Mouse (Mus musculus) forebrain, postnatal 0 days (tissue): Measurements from ENCODE around the gene Cda. TPM values are rescaled to one million over a fixed set of nuclear protein-coding genes. Genes with fewer than 3 reads are reported as not detected.
"Not testable (repeated sequence)": the region's sequence is repeated elsewhere in the genome, so short reads cannot be mapped to it uniquely, and the experiment has no call there.

Source experiments
- ATAC-seq: fragments of 200-750 bp; cut with Nextera tagmentation; 2 replicates; pipeline ENCODE4 v1.8.0; 2017; ENCODE audit warnings: mild to moderate bottlenecking, moderate library complexity
- DNase-seq: peaks from one replicate; pipeline ENCODE4 v3.0.0-alpha.2; 2015
- H3K27ac ChIP-seq: fragments of 300-500 bp; sonication (generic); 2 replicates; pipeline ENCODE4 v1.5.1; 2014; ENCODE audit warnings: low read depth, mild to moderate bottlenecking, antibody characterized with exemption, low read length, moderate library complexity, mixed read lengths
- H3K27me3 ChIP-seq: fragments of 300-500 bp; sonication (generic); 2 replicates; pipeline ENCODE4 v1.6.1; 2014; ENCODE audit warnings: mild to moderate bottlenecking, low read length, mixed read lengths; ENCODE audit not compliant: insufficient read depth
- H3K36me3 ChIP-seq: fragments of 300-500 bp; sonication (generic); 2 replicates; pipeline ENCODE4 v1.6.1; 2014; ENCODE audit warnings: mild to moderate bottlenecking, moderate library complexity; ENCODE audit not compliant: insufficient read depth
- H3K4me1 ChIP-seq: fragments of 300-500 bp; sonication (generic); 2 replicates; pipeline ENCODE4 v1.6.1; 2014; ENCODE audit warnings: antibody characterized with exemption; ENCODE audit not compliant: insufficient read depth
- H3K4me2 ChIP-seq: fragments of 300-500 bp; sonication (generic); 2 replicates; pipeline ENCODE4 v1.6.1; 2014; ENCODE audit warnings: low read depth, mild to moderate bottlenecking, moderate library complexity
- H3K4me3 ChIP-seq: fragments of 300-500 bp; sonication (generic); 2 replicates; pipeline ENCODE4 v1.5.1; 2014; ENCODE audit warnings: low read depth, low read length, mixed read lengths
- H3K9ac ChIP-seq: fragments of 300-500 bp; sonication (generic); 2 replicates; pipeline ENCODE4 v1.6.1; 2014; ENCODE audit warnings: mild to moderate bottlenecking
- H3K9me3 ChIP-seq: fragments of 300-500 bp; sonication (generic); 2 replicates; pipeline ENCODE4 v1.6.1; 2016; ENCODE audit warnings: low read length
- CTCF ChIP-seq: sonication (generic); IDR thresholded peaks from 2 replicates; pipeline ENCODE4 v1.5.1; 2016; ENCODE audit warnings: antibody characterized with exemption, control low read depth, low read depth
- WGBS: fragments of 180-500 bp; shearing (Covaris S2); extraction: QIAGEN DNeasy Blood & Tissue Kit; methylation state at CpG from one replicate; pipeline ENCODE4 v1.1.7; 2014; 5-methylcytosine and 5-hydroxymethylcytosine counted together
- polyA plus RNA-seq: library from polyadenylated mRNA; unstranded; fragments of >200 nt; fragmentation: Nextera tagmentation; extraction: Ambion mirVana; gene quantifications from 2 replicates; pipeline ENCODE4 v1.2.1, GENCODE M21; 2015
- total RNA-seq: library from RNA; depleted of rRNA; stranded (reverse); fragments of >200 nt; gene quantifications from 2 replicates; pipeline ENCODE4 v1.2.3, GENCODE M21; 2014

The Cda gene
- total and polyA plus RNA-seq, 2 experiments from 2014 or later: 3.6 to 4.9 TPM

GRCm38 (mm10) chr4:138327155-138327554, 40.6 kb downstream of the Cda start:
- H3K4me2 ChIP-seq, H3K9me3 ChIP-seq, DNase-seq, H3K4me3 ChIP-seq, H3K36me3 ChIP-seq, H3K27ac ChIP-seq, ATAC-seq, H3K9ac ChIP-seq, H3K27me3 ChIP-seq: not testable (repeated sequence)
- 0 out of 2 replicates have a peak, but pooled peaks cover 12% of the 10 kb centered on the region for H3K4me1 ChIP-seq
- TF ChIP-seq CTCF: peak; percentile 31; the same call in 1 of the 2 replicates
- 50% methylated on average over 7 of the region's 12 CpGs for WGBS

DNA sequence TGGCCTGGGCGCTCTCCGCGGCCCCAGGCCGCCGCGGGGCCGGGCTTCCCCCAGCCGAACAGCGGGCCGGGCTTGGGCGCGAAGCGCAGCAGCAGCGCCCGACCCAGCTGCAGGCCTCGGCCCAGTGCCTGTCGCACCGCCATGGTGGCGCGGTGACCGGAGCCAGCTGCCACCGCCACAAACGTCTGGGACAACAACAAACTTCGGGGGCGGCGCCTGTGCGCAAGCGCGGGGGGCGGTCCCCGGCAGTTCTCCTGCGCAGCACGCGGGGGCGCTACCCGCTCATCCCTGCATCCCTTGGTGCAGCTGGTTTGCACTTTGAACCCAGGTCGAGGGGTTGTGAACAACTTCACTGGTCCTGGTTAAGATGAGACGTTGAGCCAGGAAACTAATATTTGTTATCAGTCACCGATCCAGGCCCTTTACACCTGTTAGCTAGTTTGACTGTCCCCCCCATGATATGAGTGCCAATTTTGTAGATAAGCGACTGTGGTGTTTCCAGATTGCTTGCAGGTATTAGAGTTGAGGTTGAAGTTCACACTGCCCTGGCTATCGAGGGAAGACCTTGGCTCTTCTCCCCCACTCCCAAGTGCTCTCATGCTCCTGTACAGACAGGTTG, 41.6 kb downstream of the Cda start, which contains the start of gene Pink1:
Pink1 (minus strand) TSS at position 231 of the 619 bp plus-strand sequence.
- H3K9me3 ChIP-seq: no peaks in the 10 kb centered on the region
- no peaks in the 10 kb centered on the region for H3K27me3 ChIP-seq
- peak within 1 kb of the TSS; percentile 61 for H3K4me2 ChIP-seq
- peak; percentile 84 for ATAC-seq
- peak; percentile 90 for DNase-seq
- TF ChIP-seq CTCF: peak; percentile 92
- H3K4me1 ChIP-seq: 0 out of 2 replicates have a peak, but pooled peaks cover 12% of the 10 kb centered on the region
- H3K36me3 ChIP-seq: no peaks in the 10 kb centered on the region
- WGBS: 3% methylated on average over 40 of the region's 41 CpGs
- H3K4me3 ChIP-seq: peak within 1 kb of the TSS; percentile 98
- H3K9ac ChIP-seq: peak within 1 kb of the TSS; percentile 90
- peak within 1 kb of the TSS; percentile 94 for H3K27ac ChIP-seq

DNA sequence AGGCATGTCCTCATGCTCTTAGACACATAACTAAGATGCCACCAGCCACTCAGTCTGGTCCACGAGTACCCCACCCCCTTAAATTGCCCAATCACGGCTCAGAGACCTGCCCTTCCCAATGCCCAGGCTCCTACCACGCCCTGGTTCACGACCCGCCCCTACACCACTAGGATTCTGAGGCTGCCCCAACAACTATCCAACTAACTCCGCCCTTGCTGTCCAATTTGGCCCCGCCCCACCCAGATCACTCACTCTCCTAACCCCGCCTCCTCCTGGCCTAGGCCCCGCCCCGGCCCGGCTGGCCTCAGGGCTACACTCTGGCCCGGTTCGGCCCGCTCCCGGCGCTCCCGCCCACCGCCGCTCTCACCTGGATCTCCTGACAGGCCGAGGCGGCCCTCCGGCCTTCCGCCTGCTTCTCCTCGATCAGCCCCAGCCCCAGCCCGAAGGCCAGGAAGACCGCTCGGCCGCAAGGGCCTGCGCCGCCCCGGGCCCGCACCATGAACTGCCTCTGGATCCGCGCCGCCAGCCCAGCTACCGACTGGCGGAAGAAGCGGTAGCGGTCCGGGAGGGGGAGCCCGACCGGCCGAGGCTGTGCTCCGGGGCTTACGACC, 42.2 kb downstream of the Cda start:
- H3K9ac ChIP-seq: peak overlapping the region; percentile 90
- no peaks in the 10 kb centered on the region for H3K9me3 ChIP-seq
- H3K27me3 ChIP-seq: no peaks in the 10 kb centered on the region
- 2% methylated on average over 45 of the region's 45 CpGs for WGBS
- peak; percentile 82 for DNase-seq
- peaks cover under 1% of the 10 kb centered on the region; the same call in 1 of the 2 replicates for H3K36me3 ChIP-seq
- peak overlapping the region; percentile 98 for H3K4me3 ChIP-seq
- peak overlapping the region; percentile 61 for H3K4me2 ChIP-seq
- 0 out of 2 replicates have a peak, but pooled peaks cover 12% of the 10 kb centered on the region for H3K4me1 ChIP-seq
- peak overlapping the region; percentile 94 for H3K27ac ChIP-seq
- no peak; the same call in 1 of the 2 replicates for TF ChIP-seq CTCF
- ATAC-seq: peak; percentile 79

- peaks cover 3% of the 10 kb centered on the region; the same call in 1 of the 2 replicates for H3K36me3 ChIP-seq
- DNase-seq: no peak
- no peak for TF ChIP-seq CTCF
- no peak overlapping the region for H3K4me3 ChIP-seq
- 0 out of 2 replicates have a peak overlapping the region, but pooled peaks have one; percentile 16 for H3K27ac ChIP-seq
- WGBS: 100% methylated on average over 3 of the region's 3 CpGs
- H3K4me1 ChIP-seq: 0 out of 2 replicates have a peak, but pooled peaks cover 12% of the 10 kb centered on the region
- H3K9me3 ChIP-seq: no peaks in the 10 kb centered on the region
- no peak for ATAC-seq
- H3K4me2 ChIP-seq: no peak overlapping the region
- H3K9ac ChIP-seq: no peak overlapping the region
- H3K27me3 ChIP-seq: no peaks in the 10 kb centered on the region
Observed at GRCm38 (mm10) chr4:138324451-138324850, 43.3 kb downstream of the Cda start.

DNA sequence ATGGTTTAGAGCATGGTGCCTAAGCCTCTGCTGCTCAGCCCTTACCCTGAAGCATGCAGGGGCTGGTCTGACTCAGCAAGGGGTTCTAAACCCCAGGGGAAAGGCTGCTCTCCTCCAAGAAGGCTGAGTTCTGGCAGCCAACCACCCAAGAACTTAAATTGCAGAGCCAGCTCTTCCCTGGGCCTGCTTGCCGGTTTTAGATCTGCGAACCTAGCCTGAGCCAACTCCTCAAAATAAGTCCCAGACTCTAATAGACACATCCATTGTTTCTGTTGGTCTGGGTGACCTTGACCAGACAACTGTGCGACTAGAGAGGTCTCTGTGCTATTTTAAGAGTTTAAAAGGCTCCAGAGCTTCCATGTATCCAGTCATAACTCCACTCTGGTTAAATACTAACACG, 44.0 kb downstream of the Cda start:
- ATAC-seq (no peak), DNase-seq (no peak)
- no peak for TF ChIP-seq CTCF
- H3K27me3 ChIP-seq: no peaks in the 10 kb centered on the region
- no peak overlapping the region for H3K4me2 ChIP-seq
- 65% methylated on average over 4 of the region's 4 CpGs for WGBS
- H3K9ac ChIP-seq: no peak overlapping the region
- no peaks in the 10 kb centered on the region for H3K9me3 ChIP-seq
- H3K4me3 ChIP-seq: no peak overlapping the region
- 0 out of 2 replicates have a peak overlapping the region, but pooled peaks have one; percentile 67 for H3K27ac ChIP-seq
- peaks cover 3% of the 10 kb centered on the region; the same call in 1 of the 2 replicates for H3K36me3 ChIP-seq
- H3K4me1 ChIP-seq: 0 out of 2 replicates have a peak, but pooled peaks cover 12% of the 10 kb centered on the region

GRCm38 (mm10) chr4:138322692-138323091, 45.1 kb downstream of the Cda start:
- no peak overlapping the region for H3K9ac ChIP-seq
- ATAC-seq (no peak), DNase-seq (no peak)
- H3K36me3 ChIP-seq: peaks cover 5% of the 10 kb centered on the region; the same call in 1 of the 2 replicates
- H3K27me3 ChIP-seq: no peaks in the 10 kb centered on the region
- peak overlapping the region; percentile 28 for H3K4me2 ChIP-seq
- no peaks in the 10 kb centered on the region for H3K9me3 ChIP-seq
- H3K4me3 ChIP-seq: no peak overlapping the region
- WGBS: 13% methylated on average over 4 of the region's 4 CpGs
- H3K4me1 ChIP-seq: 0 out of 2 replicates have a peak, but pooled peaks cover 12% of the 10 kb centered on the region
- H3K27ac ChIP-seq: peak overlapping the region; percentile 67
- no peak for TF ChIP-seq CTCF

- WGBS: 83% methylated on average over 7 of the region's 7 CpGs
- Histone ChIP-seq H3K9me3 (no peaks in the 10 kb centered on the region), H3K27me3 (no peaks in the 10 kb centered on the region), H3K4me2 (no peak overlapping the region), H3K27ac (no peak overlapping the region), H3K9ac (no peak overlapping the region), H3K36me3 (peaks cover 16% of the 10 kb centered on the region; the same call in 1 of the 2 replicates), H3K4me1 (0 out of 2 replicates have a peak, but pooled peaks cover 12% of the 10 kb centered on the region), H3K4me3 (no peak overlapping the region)
- DNase-seq (no peak), ATAC-seq (no peak)
- no peak for TF ChIP-seq CTCF
Observed at GRCm38 (mm10) chr4:138321488-138321887, 46.3 kb downstream of the Cda start.
